Mouse (Mus musculus) myocyte (in vitro differentiated cells): Measurements from ENCODE around the gene Grid2.

Source experiments
- CEBPB ChIP-seq: IDR thresholded peaks from 2 replicates; pipeline ENCODE4 v1.6.1; 2011; ENCODE audit warnings: mild to moderate bottlenecking, moderate library complexity; ENCODE audit not compliant: poor library complexity, insufficient read depth, severe bottlenecking
- E2F4 ChIP-seq: IDR thresholded peaks from one replicate; pipeline ENCODE4 v1.6.1; 2011; ENCODE audit warnings: mild to moderate bottlenecking, control low read depth, moderate library complexity; ENCODE audit not compliant: insufficient read depth
- MAX ChIP-seq: IDR thresholded peaks from one replicate; pipeline ENCODE4 v1.6.1; 2011; ENCODE audit warnings: low read depth, mild to moderate bottlenecking, control low read depth
- MYOD1 ChIP-seq, 3 experiments: IDR thresholded peaks; one replicate each; pipeline ENCODE4 v1.6.1; 2011; ENCODE audit warnings: control low read depth in 2 of 3, low read depth in 2 of 3, mild to moderate bottlenecking in 2 of 3, moderate library complexity in 1 of 3; ENCODE audit not compliant: insufficient read length in 2 of 3, control insufficient read depth in 1 of 3
- MYOG ChIP-seq, 3 experiments: IDR thresholded peaks; one replicate each; pipeline ENCODE4 v1.6.1; 2011; ENCODE audit warnings: control low read depth in 2 of 3, low read depth in 2 of 3, mild to moderate bottlenecking in 2 of 3; ENCODE audit not compliant: insufficient read length in 2 of 3, control insufficient read depth in 1 of 3, insufficient read depth in 1 of 3
- POLR2A ChIP-seq: IDR thresholded peaks from one replicate; pipeline ENCODE4 v1.6.1; 2011; ENCODE audit warnings: low read depth, mild to moderate bottlenecking, control low read depth, moderate library complexity; ENCODE audit not compliant: insufficient read length
- POLR2AphosphoS2 ChIP-seq: IDR thresholded peaks from one replicate; pipeline ENCODE4 v1.6.1; 2011; ENCODE audit warnings: low read depth, control low read depth; ENCODE audit not compliant: insufficient read length
- TCF12 ChIP-seq: IDR thresholded peaks from one replicate; pipeline ENCODE4 v1.6.1; 2011; ENCODE audit warnings: mild to moderate bottlenecking, control low read depth; ENCODE audit not compliant: poor library complexity, insufficient read depth, severe bottlenecking
- USF1 ChIP-seq: IDR thresholded peaks from one replicate; pipeline ENCODE4 v1.6.1; 2011; ENCODE audit warnings: low read depth, mild to moderate bottlenecking, control low read depth, moderate library complexity

DNA sequence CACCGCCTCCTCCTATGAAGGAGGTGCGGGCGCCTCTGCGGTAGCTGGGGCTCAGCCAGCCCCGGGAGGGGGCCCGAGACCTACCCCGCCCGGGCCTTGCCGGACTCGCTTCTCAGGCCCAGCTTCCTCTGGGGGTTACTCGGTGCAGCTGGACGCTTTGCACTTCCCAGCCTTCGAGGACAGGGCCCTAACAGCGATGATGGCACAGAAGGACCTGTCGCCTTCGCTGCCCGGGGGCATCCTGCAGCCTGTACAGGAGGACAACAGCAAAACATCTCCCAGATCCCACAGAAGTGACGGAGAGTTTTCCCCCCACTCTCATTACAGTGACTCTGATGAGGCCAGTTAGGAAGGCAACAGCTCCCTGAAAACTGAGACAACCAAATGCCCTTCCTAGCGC, 1474.4 kb downstream of the Grid2 start:
- no peak for TF ChIP-seq POLR2A
- no peak for TF ChIP-seq POLR2AphosphoS2
- no peak for TF ChIP-seq MAX
- TF ChIP-seq CEBPB, result no peak
- TF ChIP-seq USF1, result no peak
- TF ChIP-seq E2F4, result no peak
- no peak for TF ChIP-seq MYOG (IDR thresholded peaks at IDR 0.05; ENCODE audit: control insufficient read depth in 1 of 3, insufficient read depth in 1 of 3, insufficient read length in 2 of 3, low read depth in 2 of 3)
- TF ChIP-seq TCF12, result no peak
- no peak for TF ChIP-seq MYOD1 (IDR thresholded peaks at IDR 0.05; ENCODE audit: control insufficient read depth in 1 of 3, insufficient read length in 2 of 3, low read depth in 2 of 3)
